Mouse (Mus musculus): ENCODE measurements around the gene Cltb.

- TF ChIP-seq EP300 (IDR thresholded peaks at IDR 0.05; ENCODE audit: low read depth) (no peak), CTCF (IDR thresholded peaks at IDR 0.05; ENCODE audit: low read depth) (no peak)
Measured at GRCm38 (mm10) chr13:54560608-54561007, 50.5 kb downstream of the Cltb start.

All from liver, postnatal 0 days (tissue).